Mouse (Mus musculus): Measurements from ENCODE around the gene Sergef. TPM values are rescaled to one million over a fixed set of nuclear protein-coding genes. Genes with fewer than 3 reads are reported as not detected.
A peak's percentile ranks its signal among the peaks of the same experiment; 100 is the strongest.

The Sergef gene
- polyA plus RNA-seq, 1 experiment from 2014 or later, result 15.5 TPM

DNA sequence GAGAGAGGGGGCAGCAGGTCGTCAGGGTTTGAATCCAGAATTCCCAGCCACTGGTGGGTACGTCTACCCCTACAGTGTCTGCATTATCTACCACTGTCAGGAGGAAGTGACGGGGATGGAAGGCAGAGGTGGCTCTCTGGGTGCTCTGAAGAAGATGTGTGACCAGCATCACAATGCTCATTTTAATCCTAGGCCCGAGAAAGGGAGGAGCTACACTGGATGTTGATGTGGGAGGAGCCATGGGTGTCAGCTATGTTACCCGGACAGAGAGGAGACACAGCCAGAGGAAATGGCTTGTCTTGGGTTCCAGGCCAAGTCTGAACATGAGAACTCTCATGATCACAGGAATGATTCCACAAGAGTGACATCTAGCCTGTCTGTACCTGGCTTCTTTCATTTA lies 122.4 kb downstream of the Sergef start:
- DNase-seq (ENCODE audit: low spot score) (no peak), ATAC-seq (replicated peaks; ENCODE audit: low FRiP score, low read depth) (no peak)
- H3K36me3 ChIP-seq (ENCODE audit: insufficient read depth, low read length), result no peaks in the 10 kb centered on the region
- H3K9ac ChIP-seq (ENCODE audit: low read depth, low read length), result no peak overlapping the region
- no peaks in the 10 kb centered on the region for H3K9me3 ChIP-seq (replicated peaks; ENCODE audit: low read length)
- no peak overlapping the region for H3K4me3 ChIP-seq (replicated peaks; ENCODE audit: low read depth, low read length)
- TF ChIP-seq CTCF (IDR thresholded peaks at IDR 0.05; ENCODE audit: low read depth), result no peak
- no peak overlapping the region for H3K4me2 ChIP-seq (ENCODE audit: low read length)
- H3K4me1 ChIP-seq (replicated peaks; ENCODE audit: insufficient read depth, low read length), result no peaks in the 10 kb centered on the region
- 65% methylated on average over 5 of the region's 5 CpGs for WGBS
- no peaks in the 10 kb centered on the region for H3K27me3 ChIP-seq (ENCODE audit: insufficient read depth, low read length)
- H3K27ac ChIP-seq, result no peak overlapping the region

DNA sequence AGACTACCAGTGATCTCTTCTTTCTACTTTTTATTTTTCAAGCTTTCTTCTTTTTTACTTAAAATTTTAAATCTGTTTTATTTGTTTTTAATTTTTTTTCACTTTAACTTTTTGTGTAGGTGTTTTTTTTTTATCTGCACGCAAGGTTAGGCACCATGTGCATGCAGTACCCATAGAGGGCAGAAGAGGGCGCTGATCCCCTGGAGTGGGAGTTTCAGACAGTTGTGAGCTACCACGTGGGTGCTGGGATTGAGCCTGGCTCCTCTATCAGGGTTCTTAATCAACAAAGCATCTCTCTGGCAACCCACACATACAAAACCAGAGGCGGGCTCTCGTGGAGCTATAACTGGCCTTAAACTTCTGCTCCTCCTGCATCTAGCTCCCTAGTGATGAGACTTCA lies 123.6 kb downstream of the Sergef start:
- Histone ChIP-seq H3K4me1 (replicated peaks; ENCODE audit: insufficient read depth, low read length) (no peaks in the 10 kb centered on the region), H3K4me3 (replicated peaks; ENCODE audit: low read depth, low read length) (no peak overlapping the region), H3K36me3 (ENCODE audit: insufficient read depth, low read length) (no peaks in the 10 kb centered on the region), H3K9ac (ENCODE audit: low read depth, low read length) (no peak overlapping the region), H3K4me2 (ENCODE audit: low read length) (no peak overlapping the region), H3K27me3 (ENCODE audit: insufficient read depth, low read length) (no peaks in the 10 kb centered on the region), H3K9me3 (replicated peaks; ENCODE audit: low read length) (no peaks in the 10 kb centered on the region), H3K27ac (no peak overlapping the region)
- no peak for DNase-seq (ENCODE audit: low spot score)
- peak; percentile 26; the same call in 1 of the 2 replicates for TF ChIP-seq CTCF (IDR thresholded peaks at IDR 0.05; ENCODE audit: low read depth)
- 81% methylated on average over 5 of the region's 5 CpGs for WGBS
- ATAC-seq (replicated peaks; ENCODE audit: low FRiP score, low read depth), result no peak

DNA sequence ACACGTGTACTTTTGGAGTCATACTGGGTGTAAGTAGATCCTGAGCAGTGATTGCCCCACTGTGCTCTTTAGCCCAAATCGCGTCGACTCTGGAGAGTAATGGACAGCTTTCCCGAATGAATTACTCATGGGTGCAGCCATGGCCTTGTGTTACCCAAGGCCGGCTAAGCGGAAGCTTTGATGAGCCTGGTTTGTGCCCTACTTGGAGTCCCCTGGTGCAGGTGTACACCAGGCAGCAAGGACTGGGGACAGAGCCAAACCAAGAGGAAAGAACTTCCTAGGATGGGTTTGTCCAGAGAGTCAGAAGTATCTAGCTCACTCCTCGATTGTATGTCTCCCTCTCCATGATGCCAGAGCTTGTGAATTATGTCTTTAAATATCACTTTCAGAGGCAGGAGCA lies 124.6 kb downstream of the Sergef start:
- Histone ChIP-seq H3K9me3 (replicated peaks; ENCODE audit: low read length) (no peaks in the 10 kb centered on the region), H3K4me1 (replicated peaks; ENCODE audit: insufficient read depth, low read length) (no peaks in the 10 kb centered on the region), H3K4me2 (ENCODE audit: low read length) (no peak overlapping the region), H3K36me3 (ENCODE audit: insufficient read depth, low read length) (no peaks in the 10 kb centered on the region), H3K27ac (no peak overlapping the region), H3K4me3 (replicated peaks; ENCODE audit: low read depth, low read length) (no peak overlapping the region), H3K9ac (ENCODE audit: low read depth, low read length) (no peak overlapping the region), H3K27me3 (ENCODE audit: insufficient read depth, low read length) (no peaks in the 10 kb centered on the region)
- ATAC-seq (replicated peaks; ENCODE audit: low FRiP score, low read depth) (no peak), DNase-seq (ENCODE audit: low spot score) (no peak)
- 88% methylated on average over 8 of the region's 8 CpGs for WGBS
- TF ChIP-seq CTCF (IDR thresholded peaks at IDR 0.05; ENCODE audit: low read depth), result no peak

DNA sequence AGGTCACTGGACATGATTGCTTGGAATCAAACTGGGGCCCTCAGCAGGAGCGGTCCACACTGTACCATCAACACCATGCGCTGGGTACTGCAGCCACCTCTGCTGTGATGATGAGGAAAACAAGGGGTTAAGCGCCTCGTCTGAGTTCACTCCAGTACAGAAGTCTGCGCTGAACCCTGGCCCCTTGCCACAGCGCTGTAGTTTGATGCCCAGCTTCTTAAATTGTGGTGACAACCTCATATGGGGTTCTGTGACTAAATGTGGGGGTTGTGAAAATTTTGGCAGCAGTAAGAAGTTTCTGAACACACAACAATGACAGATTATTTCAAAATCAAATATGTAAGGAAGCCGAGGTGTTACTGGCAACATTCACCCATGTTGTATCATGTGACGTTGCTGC lies 126.0 kb downstream of the Sergef start:
- no peaks in the 10 kb centered on the region for H3K36me3 ChIP-seq (ENCODE audit: insufficient read depth, low read length)
- no peaks in the 10 kb centered on the region for H3K9me3 ChIP-seq (replicated peaks; ENCODE audit: low read length)
- H3K9ac ChIP-seq (ENCODE audit: low read depth, low read length), result no peak overlapping the region
- ATAC-seq (replicated peaks; ENCODE audit: low FRiP score, low read depth) (no peak), DNase-seq (ENCODE audit: low spot score) (no peak)
- no peak for TF ChIP-seq CTCF (IDR thresholded peaks at IDR 0.05; ENCODE audit: low read depth)
- no peak overlapping the region for H3K4me2 ChIP-seq (ENCODE audit: low read length)
- H3K27ac ChIP-seq, result no peak overlapping the region
- no peaks in the 10 kb centered on the region for H3K4me1 ChIP-seq (replicated peaks; ENCODE audit: insufficient read depth, low read length)
- no peaks in the 10 kb centered on the region for H3K27me3 ChIP-seq (ENCODE audit: insufficient read depth, low read length)
- WGBS, result 82% methylated on average over 8 of the region's 8 CpGs
- no peak overlapping the region for H3K4me3 ChIP-seq (replicated peaks; ENCODE audit: low read depth, low read length)

DNA sequence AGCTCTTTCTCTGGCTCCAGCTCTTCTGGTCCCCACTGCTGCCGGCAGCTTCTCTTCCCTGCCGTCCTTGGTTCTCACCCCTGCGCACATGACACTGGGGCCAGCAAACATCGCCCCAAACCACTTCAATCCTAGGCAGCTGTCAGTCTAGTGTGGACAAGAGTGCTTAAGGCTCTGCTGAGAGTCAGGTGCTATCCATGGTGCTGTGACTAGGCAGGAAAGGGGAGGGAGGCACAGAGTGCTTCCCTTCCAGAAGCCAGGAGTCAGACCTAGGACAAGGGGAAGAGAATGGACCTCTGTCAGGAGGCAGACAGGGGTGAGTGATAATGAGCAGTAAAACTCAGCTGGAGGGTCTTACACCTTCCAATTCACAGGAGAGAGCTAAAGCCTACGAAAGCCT lies 126.8 kb downstream of the Sergef start:
- Histone ChIP-seq H3K27ac (no peak overlapping the region), H3K4me1 (replicated peaks; ENCODE audit: insufficient read depth, low read length) (no peaks in the 10 kb centered on the region), H3K27me3 (ENCODE audit: insufficient read depth, low read length) (no peaks in the 10 kb centered on the region), H3K9ac (ENCODE audit: low read depth, low read length) (no peak overlapping the region), H3K9me3 (replicated peaks; ENCODE audit: low read length) (no peaks in the 10 kb centered on the region), H3K4me2 (ENCODE audit: low read length) (no peak overlapping the region), H3K4me3 (replicated peaks; ENCODE audit: low read depth, low read length) (no peak overlapping the region), H3K36me3 (ENCODE audit: insufficient read depth, low read length) (no peaks in the 10 kb centered on the region)
- ATAC-seq (replicated peaks; ENCODE audit: low FRiP score, low read depth), result no peak
- TF ChIP-seq CTCF (IDR thresholded peaks at IDR 0.05; ENCODE audit: low read depth), result no peak
- no peak for DNase-seq (ENCODE audit: low spot score)
- WGBS, result 72% methylated on average over 5 of the region's 5 CpGs

DNA sequence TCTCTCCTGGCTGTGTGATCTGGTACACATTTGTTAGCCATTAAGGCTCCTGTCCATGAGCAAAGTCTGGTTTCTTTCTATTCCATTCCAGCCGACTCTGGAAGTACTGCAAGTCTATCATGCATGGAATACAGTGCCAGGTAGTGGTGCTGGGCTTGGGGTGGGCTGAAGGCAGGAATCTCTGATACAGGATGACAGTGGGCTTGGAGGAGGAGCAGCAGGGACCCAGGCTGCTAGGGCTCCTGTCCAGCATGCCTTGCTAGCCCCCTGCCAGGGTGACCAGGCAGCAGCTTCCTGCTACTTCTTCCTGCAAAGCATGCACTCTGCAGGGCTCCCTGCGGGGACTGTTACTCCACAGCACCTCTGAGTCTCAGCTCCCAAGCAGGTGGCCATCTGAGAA lies 128.8 kb downstream of the Sergef start:
- ATAC-seq (replicated peaks; ENCODE audit: low FRiP score, low read depth) (no peak), DNase-seq (ENCODE audit: low spot score) (no peak)
- H3K4me2 ChIP-seq (ENCODE audit: low read length), result no peak overlapping the region
- no peak overlapping the region for H3K27ac ChIP-seq
- H3K27me3 ChIP-seq (ENCODE audit: insufficient read depth, low read length), result no peaks in the 10 kb centered on the region
- no peak overlapping the region for H3K4me3 ChIP-seq (replicated peaks; ENCODE audit: low read depth, low read length)
- WGBS, result 67% methylated on average over 2 of the region's 2 CpGs
- no peaks in the 10 kb centered on the region for H3K36me3 ChIP-seq (ENCODE audit: insufficient read depth, low read length)
- no peak overlapping the region for H3K9ac ChIP-seq (ENCODE audit: low read depth, low read length)
- H3K9me3 ChIP-seq (replicated peaks; ENCODE audit: low read length), result no peaks in the 10 kb centered on the region
- no peaks in the 10 kb centered on the region for H3K4me1 ChIP-seq (replicated peaks; ENCODE audit: insufficient read depth, low read length)
- TF ChIP-seq CTCF (IDR thresholded peaks at IDR 0.05; ENCODE audit: low read depth), result no peak
